Mouse (Mus musculus): ENCODE results near the gene Tspear.

GRCm38 (mm10) chr10:77797677-77798076 is 111.3 kb downstream of the Tspear start:
- no peak for TF ChIP-seq CTCF (IDR thresholded peaks at IDR 0.05; ENCODE audit: insufficient read depth, low read length)
- TF ChIP-seq POLR2A (IDR thresholded peaks at IDR 0.05; ENCODE audit: borderline replicate concordance, extremely low read depth, low read depth, low read length) = no peak

Measured in lung, adult 2 months (tissue).